Mouse (Mus musculus) kidney, adult 2 months (tissue): Measurements from ENCODE around the gene Acad9.

Experiments
- CTCF ChIP-seq: fragments of 200-500 bp; conservative IDR thresholded peaks from 2 replicates; pipeline ENCODE4 v1.5.1; 2011; ENCODE audit warnings: low read depth, mild to moderate bottlenecking, control low read depth, low read length, moderate library complexity, mixed read lengths; ENCODE audit not compliant: insufficient read depth, insufficient read length
- POLR2A ChIP-seq: fragments of 200-500 bp; IDR thresholded peaks from one replicate; pipeline ENCODE4 v1.6.1; 2011; ENCODE audit warnings: low read depth, low read length, control low read depth

DNA sequence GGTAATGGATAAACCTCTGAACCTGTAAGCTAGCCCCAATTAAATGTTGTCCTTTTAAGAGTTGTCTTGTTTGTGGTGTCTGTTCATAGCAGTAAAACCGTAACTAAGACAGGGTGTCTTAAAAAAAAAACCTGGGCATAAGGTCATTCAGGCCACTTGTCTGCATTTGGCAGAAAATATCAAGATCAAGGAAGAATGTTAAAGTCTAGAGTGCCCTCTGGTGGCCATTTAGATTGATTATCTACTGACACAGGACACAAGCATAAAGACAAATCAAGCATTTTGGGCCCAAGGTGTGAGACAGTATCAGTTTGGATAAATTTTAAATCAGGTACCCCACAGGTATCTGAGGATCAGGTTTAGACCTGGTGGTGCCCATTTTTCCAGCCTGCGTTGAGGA lies 71.8 kb downstream of the Acad9 start:
- TF ChIP-seq CTCF (0 out of 2 replicates have a peak, but pooled peaks have one; percentile 9), POLR2A (no peak)
